Mouse (Mus musculus): ENCODE results near the gene Ptpn3. TPM values are rescaled to one million over a fixed set of nuclear protein-coding genes. Genes with fewer than 3 reads are reported as not detected.

Ptpn3 gene
- total and polyA plus RNA-seq, 3 experiments, result 4.7 to 8.4 TPM; not detected in 1

DNA sequence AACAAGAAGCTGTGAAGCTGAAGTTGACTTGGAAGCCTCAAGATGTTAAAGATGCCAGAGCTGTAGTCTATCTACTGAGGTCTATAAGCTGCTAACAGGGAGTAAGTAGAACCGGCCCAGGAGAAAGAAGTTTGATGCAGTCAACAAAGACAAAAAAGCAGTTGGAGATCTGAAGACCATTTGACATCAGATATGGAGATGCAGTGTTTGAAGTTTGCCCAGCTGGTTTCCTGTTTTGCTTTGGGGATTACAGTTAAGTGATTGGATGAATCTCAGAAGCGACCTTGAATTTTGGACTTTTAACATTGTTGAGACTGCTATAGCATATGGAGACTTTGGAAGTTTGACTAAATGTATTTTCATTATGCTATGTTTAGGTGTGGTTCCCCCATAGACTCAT lies 48.9 kb upstream of the Ptpn3 start:
- H3K9me3 ChIP-seq (replicated peaks; ENCODE audit: insufficient read depth, low read length), result no peaks in the 10 kb centered on the region
- TF ChIP-seq RCOR1 (IDR thresholded peaks at IDR 0.05; ENCODE audit: low read depth, low read length) (no peak), UBTF (IDR thresholded peaks at IDR 0.05; ENCODE audit: borderline replicate concordance, insufficient read depth, low read depth, low read length) (no peak), MYB (IDR thresholded peaks at IDR 0.05; ENCODE audit: low read depth, low read length) (no peak), GATA1 (IDR thresholded peaks at IDR 0.05; ENCODE audit: low read depth, low read length) (no peak), KAT2A (conservative IDR thresholded peaks at IDR 0.05; ENCODE audit: low read depth, low read length) (no peak), ETS1 (IDR thresholded peaks at IDR 0.05; ENCODE audit: low read depth, low read length) (no peak), EP300 (IDR thresholded peaks at IDR 0.05; ENCODE audit: low read depth in 1 of 2, low read length in 2 of 2) (no peak), ZKSCAN1 (IDR thresholded peaks at IDR 0.05; ENCODE audit: low read depth, low read length) (no peak), E2F4 (IDR thresholded peaks at IDR 0.05; ENCODE audit: borderline replicate concordance, low read depth, low read length) (no peak), BHLHE40 (IDR thresholded peaks at IDR 0.05; ENCODE audit: borderline replicate concordance, low read depth, low read length) (no peak), TAL1 (IDR thresholded peaks at IDR 0.05; ENCODE audit: low read length) (no peak)
- no peak overlapping the region for H3K4me3 ChIP-seq (ENCODE audit: control insufficient read depth in 1 of 2, insufficient read depth in 1 of 2, low read depth in 2 of 2, low read length in 2 of 2)
- H3K9ac ChIP-seq (ENCODE audit: control insufficient read depth, low read depth, low read length, poor library complexity, severe bottlenecking), result no peak overlapping the region
- H3K36me3 ChIP-seq (ENCODE audit: control insufficient read depth in 1 of 2, insufficient read depth in 2 of 2, low read length in 2 of 2), result no peaks in the 10 kb centered on the region
- H3K4me1 ChIP-seq (ENCODE audit: control insufficient read depth in 1 of 2, insufficient read depth in 2 of 2, low read length in 2 of 2), result no peaks in the 10 kb centered on the region
- no peak for DNase-seq (ENCODE audit: low read depth, low spot score)
- no peak overlapping the region for H3K27ac ChIP-seq (ENCODE audit: control insufficient read depth, low read depth, low read length)
- H3K27me3 ChIP-seq (ENCODE audit: control insufficient read depth in 1 of 2, insufficient read depth in 2 of 2, low read length in 2 of 2), result no peaks in the 10 kb centered on the region
- no peaks in the 10 kb centered on the region for H3K79me2 ChIP-seq (ENCODE audit: control insufficient read depth, insufficient read depth, low read length, poor library complexity)

DNA sequence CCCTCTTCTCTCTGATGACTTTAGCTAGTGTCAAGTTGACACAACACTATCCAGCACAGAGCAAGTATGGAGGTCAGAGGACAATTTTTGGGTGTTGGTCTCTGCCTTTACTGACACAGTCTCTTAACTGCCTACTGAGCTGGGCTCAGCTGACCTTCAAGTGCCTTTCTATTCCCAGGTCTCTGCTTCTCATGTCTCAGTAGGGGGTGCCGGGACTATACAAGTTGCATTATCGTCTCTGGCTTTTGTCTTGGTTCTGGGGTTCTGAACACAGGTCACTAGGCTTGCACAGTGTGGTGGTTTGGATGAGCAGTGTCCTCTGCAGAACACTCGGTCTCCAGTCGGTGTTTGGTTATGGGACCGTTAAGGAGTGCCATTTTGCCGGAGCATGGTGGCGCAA lies 42.4 kb upstream of the Ptpn3 start:
- DNase-seq (ENCODE audit: low read depth, low spot score), result no peak
- no peak overlapping the region for H3K27ac ChIP-seq (ENCODE audit: control insufficient read depth, low read depth, low read length)
- no peaks in the 10 kb centered on the region for H3K27me3 ChIP-seq (ENCODE audit: control insufficient read depth in 1 of 2, insufficient read depth in 2 of 2, low read length in 2 of 2)
- H3K79me2 ChIP-seq (ENCODE audit: control insufficient read depth, insufficient read depth, low read length, poor library complexity), result no peaks in the 10 kb centered on the region
- TF ChIP-seq MEF2A (IDR thresholded peaks at IDR 0.05; ENCODE audit: extremely low read depth, insufficient replicate concordance, low read depth, low read length, poor library complexity, severe bottlenecking), result no peak
- TF ChIP-seq MAZ (IDR thresholded peaks at IDR 0.05; ENCODE audit: low read depth, low read length), result no peak
- TF ChIP-seq CTCF (IDR thresholded peaks at IDR 0.05 in 2 of 3, conservative IDR thresholded peaks at IDR 0.05 in 1 of 3; ENCODE audit: control insufficient read depth in 1 of 3, insufficient read depth in 1 of 3, low read depth in 2 of 3, low read length in 3 of 3, poor library complexity in 1 of 3, severe bottlenecking in 1 of 3), result no peak
- no peak for TF ChIP-seq HCFC1 (IDR thresholded peaks at IDR 0.05; ENCODE audit: low read depth, low read length)
- no peak for TF ChIP-seq POLR2AphosphoS2 (IDR thresholded peaks at IDR 0.05; ENCODE audit: low read length)
- TF ChIP-seq ZNF384 (IDR thresholded peaks at IDR 0.05; ENCODE audit: low read depth, low read length), result no peak
- TF ChIP-seq UBTF (IDR thresholded peaks at IDR 0.05; ENCODE audit: borderline replicate concordance, insufficient read depth, low read depth, low read length), result no peak
- TF ChIP-seq POLR2A (IDR thresholded peaks at IDR 0.05; ENCODE audit: control insufficient read depth in 1 of 2, insufficient read depth in 1 of 2, low read depth in 1 of 2, low read length in 2 of 2, poor library complexity in 1 of 2), result no peak
- TF ChIP-seq GABPA (IDR thresholded peaks at IDR 0.05; ENCODE audit: low read depth, low read length), result no peak
- TF ChIP-seq RCOR1 (IDR thresholded peaks at IDR 0.05; ENCODE audit: low read depth, low read length), result no peak
- TF ChIP-seq BHLHE40 (IDR thresholded peaks at IDR 0.05; ENCODE audit: borderline replicate concordance, low read depth, low read length), result no peak
- H3K4me3 ChIP-seq (ENCODE audit: control insufficient read depth in 1 of 2, insufficient read depth in 1 of 2, low read depth in 2 of 2, low read length in 2 of 2), result no peak overlapping the region
- no peaks in the 10 kb centered on the region for H3K9me3 ChIP-seq (replicated peaks; ENCODE audit: insufficient read depth, low read length)
- no peak overlapping the region for H3K9ac ChIP-seq (ENCODE audit: control insufficient read depth, low read depth, low read length, poor library complexity, severe bottlenecking)
- no peaks in the 10 kb centered on the region for H3K36me3 ChIP-seq (ENCODE audit: control insufficient read depth in 1 of 2, insufficient read depth in 2 of 2, low read length in 2 of 2)
- H3K4me1 ChIP-seq (ENCODE audit: control insufficient read depth in 1 of 2, insufficient read depth in 2 of 2, low read length in 2 of 2), result no peaks in the 10 kb centered on the region
